Mouse (Mus musculus): ENCODE measurements around the gene Spg7.

Spg7 gene

GRCm38 (mm10) chr8:123103285-123103684 lies 40.5 kb downstream of the Spg7 start:
- CTCF ChIA-PET, result no interaction called here
- POLR2A ChIA-PET, result interaction anchor here in 3 of 4 experiments (0.6 to 2.8 kb wide), 72 partner anchors 8 to 1742 kb away, joined by 3 to 15 read pairs (median 4); partner anchors contain the start of genes Chmp1a (in 3 of the 3), Spata33 (in 3 of the 3), Ankrd11 (in 2 of the 3) and Spata2l (in 2 of the 3)

- ChIA-PET CTCF (interaction anchor here in 1 of 4 experiments (0.6 kb wide), 1 partner anchor 38 kb away, joined by 3 read pairs; no protein-coding TSS in a partner anchor), POLR2A (interaction anchor here (0.6 to 2.8 kb wide), 71 partner anchors 9 to 1741 kb away, joined by 3 to 15 read pairs (median 4); partner anchors contain the start of genes Chmp1a (in 3 of the 4), Spata33 (in 3 of the 4), Spata2l (in 2 of the 4) and Ankrd11 (in 1 of the 4))
Observed at GRCm38 (mm10) chr8:123104046-123104767, 41.5 kb downstream of the Spg7 start.

- ChIA-PET POLR2A (interaction anchor here (0.5 to 4.2 kb wide), 59 partner anchors 8 to 811 kb away, joined by 3 to 45 read pairs (median 4); partner anchors contain the start of genes Chmp1a (in 3 of the 4), Spata33 (in 3 of the 4), Spata2l (in 2 of the 4) and Cpne7 (in 1 of the 4)), CTCF (interaction anchor here (0.6 to 3.2 kb wide), 25 partner anchors 12 to 753 kb away, joined by 3 to 40 read pairs (median 5); partner anchors contain the start of genes Chmp1a (in 2 of the 4) and Spata33 (in 2 of the 4))
Observed at GRCm38 (mm10) chr8:123105553-123106326, 43.0 kb downstream of the Spg7 start.

GRCm38 (mm10) chr8:123106531-123106930 lies 43.8 kb downstream of the Spg7 start:
- ChIA-PET CTCF (interaction anchor here (0.6 to 3.2 kb wide), 37 partner anchors 9 to 754 kb away, joined by 3 to 40 read pairs (median 5); partner anchors contain the start of genes Chmp1a (in 2 of the 4), Spata33 (in 2 of the 4) and Sult5a1 (in 1 of the 4)), POLR2A (interaction anchor here (0.6 to 4.2 kb wide), 57 partner anchors 8 to 822 kb away, joined by 3 to 45 read pairs (median 4); partner anchors contain the start of genes Chmp1a (in 3 of the 4), Spata33 (in 3 of the 4), Ankrd11 (in 2 of the 4) and Spata2l (in 2 of the 4))

GRCm38 (mm10) chr8:123108010-123108409 lies 45.3 kb downstream of the Spg7 start:
- POLR2A ChIA-PET, result interaction anchor here (0.6 to 4.2 kb wide), 61 partner anchors 8 to 585 kb away, joined by 3 to 45 read pairs (median 4); partner anchors contain the start of genes Chmp1a (in 4 of the 4), Spata33 (in 4 of the 4), Ankrd11 (in 2 of the 4) and Cpne7 (in 2 of the 4)
- CTCF ChIA-PET, result interaction anchor here (0.5 to 3.2 kb wide), 74 partner anchors 8 to 1097 kb away, joined by 3 to 40 read pairs (median 4); partner anchors contain the start of genes Chmp1a (in 3 of the 4), Spata33 (in 3 of the 4), Mc1r (in 1 of the 4) and Spata2l (in 1 of the 4)

- POLR2A ChIA-PET, result interaction anchor here (0.8 to 4.2 kb wide), 24 partner anchors 8 to 586 kb away, joined by 3 to 45 read pairs (median 5); partner anchors contain the start of genes Chmp1a (in 4 of the 4), Spata33 (in 4 of the 4), Cdk10 (in 1 of the 4) and Spata2l (in 1 of the 4)
- CTCF ChIA-PET, result interaction anchor here in 3 of 4 experiments (0.6 to 3.2 kb wide), 13 partner anchors 13 to 213 kb away, joined by 3 to 40 read pairs (median 4); partner anchors contain the start of genes Chmp1a (in 2 of the 3) and Spata33 (in 2 of the 3)
Observed at GRCm38 (mm10) chr8:123108953-123109352, 46.2 kb downstream of the Spg7 start.

- ChIA-PET POLR2A (interaction anchor here in 2 of 4 experiments (0.6 to 2.1 kb wide), 11 partner anchors 10 to 102 kb away, joined by 3 to 10 read pairs (median 5); partner anchors contain the start of genes Chmp1a (in 2 of the 2) and Spata33 (in 2 of the 2)), CTCF (interaction anchor here in 3 of 4 experiments (0.5 to 1.8 kb wide), 14 partner anchors 10 to 1287 kb away, joined by 3 to 10 read pairs (median 4); partner anchors contain the start of gene Mc1r (in 1 of the 3))
Observed at GRCm38 (mm10) chr8:123110649-123111048, 47.9 kb downstream of the Spg7 start.

GRCm38 (mm10) chr8:123112892-123113291 lies 50.1 kb downstream of the Spg7 start:
- CTCF ChIA-PET, result no interaction called here
- POLR2A ChIA-PET, result interaction anchor here in 2 of 4 experiments (1.5 to 1.8 kb wide), 2 partner anchors 9 to 13 kb away, joined by 4 to 9 read pairs; no protein-coding TSS in a partner anchor

- ChIA-PET CTCF (interaction anchor here in 2 of 4 experiments (0.6 to 1.1 kb wide), 2 partner anchors 41 to 88 kb away, joined by 3 read pairs; no protein-coding TSS in a partner anchor), POLR2A (interaction anchor here in 3 of 4 experiments (0.6 to 1.8 kb wide), 6 partner anchors 9 to 198 kb away, joined by 4 to 9 read pairs (median 4); no protein-coding TSS in a partner anchor)
Observed at GRCm38 (mm10) chr8:123113908-123114469, 51.2 kb downstream of the Spg7 start.

- POLR2A ChIA-PET, result interaction anchor here in 2 of 4 experiments (0.6 to 1.9 kb wide), 7 partner anchors 10 to 223 kb away, joined by 3 to 9 read pairs (median 4); no protein-coding TSS in a partner anchor
- CTCF ChIA-PET, result interaction anchor here in 2 of 4 experiments (0.6 to 1.4 kb wide), 3 partner anchors 40 to 98 kb away, joined by 3 to 4 read pairs (median 3); partner anchors contain the start of genes Chmp1a (in 1 of the 2) and Spata33 (in 1 of the 2)
Observed at GRCm38 (mm10) chr8:123114644-123115043, 51.9 kb downstream of the Spg7 start.

- POLR2A ChIA-PET, result interaction anchor here in 3 of 4 experiments (0.6 to 4.8 kb wide), 11 partner anchors 9 to 421 kb away, joined by 3 to 27 read pairs (median 3); partner anchors contain the start of genes Chmp1a (in 1 of the 3) and Spata33 (in 1 of the 3)
- CTCF ChIA-PET, result interaction anchor here in 3 of 4 experiments (0.5 to 1.9 kb wide), 9 partner anchors 9 to 173 kb away, joined by 3 to 8 read pairs (median 4); partner anchors contain the start of genes Chmp1a (in 1 of the 3) and Spata33 (in 1 of the 3)
Observed at GRCm38 (mm10) chr8:123117127-123117731, 54.5 kb downstream of the Spg7 start, which contains the start of gene Cpne7. Cpne7 (plus strand) TSS chr8:123117374.

GRCm38 (mm10) chr8:123117744-123118143 lies 55.0 kb downstream of the Spg7 start:
- ChIA-PET CTCF (interaction anchor here in 3 of 4 experiments (0.5 to 1.9 kb wide), 9 partner anchors 10 to 172 kb away, joined by 3 to 8 read pairs (median 4); partner anchors contain the start of genes Chmp1a (in 1 of the 3) and Spata33 (in 1 of the 3)), POLR2A (interaction anchor here in 3 of 4 experiments (0.6 to 4.8 kb wide), 13 partner anchors 10 to 422 kb away, joined by 3 to 27 read pairs (median 3); partner anchors contain the start of genes Chmp1a (in 1 of the 3) and Spata33 (in 1 of the 3))

GRCm38 (mm10) chr8:123122059-123122458 lies 59.3 kb downstream of the Spg7 start:
- CTCF ChIA-PET, result interaction anchor here in 2 of 4 experiments (0.6 to 0.9 kb wide), 5 partner anchors 14 to 201 kb away, joined by 3 to 6 read pairs (median 4); no protein-coding TSS in a partner anchor
- POLR2A ChIA-PET, result interaction anchor here in 3 of 4 experiments (0.6 to 4.8 kb wide), 3 partner anchors 14 to 1303 kb away, joined by 3 to 27 read pairs (median 8); no protein-coding TSS in a partner anchor

- CTCF ChIA-PET, result interaction anchor here in 2 of 4 experiments (0.8 to 3.6 kb wide), 5 partner anchors 15 to 201 kb away, joined by 4 to 16 read pairs (median 6); no protein-coding TSS in a partner anchor
- POLR2A ChIA-PET, result interaction anchor here in 1 of 4 experiments (0.6 to 0.9 kb wide), 3 partner anchors 12 to 67 kb away, joined by 3 read pairs; no protein-coding TSS in a partner anchor
Observed at GRCm38 (mm10) chr8:123122670-123123069, 59.9 kb downstream of the Spg7 start.

GRCm38 (mm10) chr8:123126193-123126816 lies 63.6 kb downstream of the Spg7 start:
- CTCF ChIA-PET, result interaction anchor here in 2 of 4 experiments (0.6 to 3.6 kb wide), 6 partner anchors 15 to 1272 kb away, joined by 3 to 16 read pairs (median 4); partner anchors contain the start of genes Chmp1a (in 1 of the 2), Mc1r (in 1 of the 2) and Spata33 (in 1 of the 2)
- POLR2A ChIA-PET, result interaction anchor here (0.6 to 2.1 kb wide), 14 partner anchors 9 to 629 kb away, joined by 3 to 20 read pairs (median 3); partner anchors contain the start of genes Chmp1a (in 1 of the 4), Fanca (in 1 of the 4), Spata2l (in 1 of the 4) and Spata33 (in 1 of the 4)
